Mouse (Mus musculus) T-helper 1 cell (primary cell): ENCODE results near the gene Col11a2.
"Not testable (repeated sequence)": the region's sequence is repeated elsewhere in the genome, so short reads cannot be mapped to it uniquely, and the experiment has no call there.

Source experiments
- in situ Hi-C: fragments of 300-600 bp; cut with MboI, MseI; formaldehyde crosslinking; loops from one replicate; pipeline ENCODE4 v1.15.1; 2025; ENCODE audit warnings: high pct_unique_total_duplicates

Col11a2 gene

GRCm38 (mm10) chr17:34038878-34039561, at the start of gene Col11a2:
TSS of gene Col11a2 (plus strand) at chr17:34039437.
- in situ Hi-C loops = loop anchor here (10.0 kb wide), 1 partner anchor 566 kb away; the partner anchor contains the start of genes Agpat1 and Rnf5

GRCm38 (mm10) chr17:33991788-33992664, 47.2 kb upstream of the Col11a2 start:
- in situ Hi-C loops = no loop called here

GRCm38 (mm10) chr17:33994959-33995358, 44.3 kb upstream of the Col11a2 start:
- in situ Hi-C loops = loop anchor here (5.0 kb wide), 1 partner anchor 1477 kb away; the partner anchor contains the start of gene H2-Q10

GRCm38 (mm10) chr17:33995651-33996050, 43.6 kb upstream of the Col11a2 start:
- in situ Hi-C loops = loop anchor here (5.0 kb wide), 1 partner anchor 1477 kb away; the partner anchor contains the start of gene H2-Q10

GRCm38 (mm10) chr17:33997025-33997424, 42.2 kb upstream of the Col11a2 start:
- in situ Hi-C loops = loop anchor here (5.0 kb wide), 1 partner anchor 1475 kb away; the partner anchor contains the start of gene H2-Q10

GRCm38 (mm10) chr17:33998697-33999096, 40.5 kb upstream of the Col11a2 start:
- in situ Hi-C loops = loop anchor here (5.0 kb wide), 1 partner anchor 1474 kb away; the partner anchor contains the start of gene H2-Q10

DNA sequence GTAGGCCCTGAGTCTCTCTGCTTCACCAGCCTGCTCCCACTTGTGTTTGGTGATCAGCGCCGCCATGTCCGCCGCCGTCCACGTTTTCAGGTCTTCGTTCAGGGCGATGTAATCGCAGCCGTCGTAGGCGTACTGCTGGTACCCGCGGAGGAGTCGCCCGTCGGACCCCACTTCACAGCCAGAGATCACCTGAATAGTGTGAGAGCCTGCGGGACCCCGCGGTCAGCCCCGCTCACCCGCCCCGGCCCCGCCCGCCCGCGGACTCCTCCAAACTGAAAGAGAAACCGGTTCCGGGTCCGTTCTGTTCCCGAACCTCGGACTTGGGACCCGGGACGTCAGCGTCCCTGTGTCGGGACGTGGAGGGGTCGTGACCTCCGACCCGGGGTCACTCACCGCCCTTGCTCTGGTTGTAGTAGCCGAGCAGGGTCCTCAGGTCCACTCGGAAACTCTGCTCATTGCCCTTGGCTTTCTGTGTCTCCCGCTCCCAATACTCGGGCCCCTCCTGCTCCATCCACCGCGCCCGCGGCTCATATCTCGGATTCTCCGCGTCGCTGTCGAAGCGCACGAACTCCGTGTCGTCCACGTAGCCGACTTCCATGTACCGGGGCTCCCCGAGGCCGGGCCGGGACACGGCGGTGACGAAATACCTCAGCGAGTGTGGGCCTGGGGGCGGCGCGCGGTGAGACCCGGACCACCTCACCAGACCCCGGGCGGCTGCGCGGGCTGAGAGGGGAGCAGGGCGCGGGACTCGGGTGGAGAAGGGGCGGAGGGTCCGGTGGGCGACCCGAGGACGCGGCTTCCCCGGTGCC, 39.7 kb upstream of the Col11a2 start:
- in situ Hi-C loops = loop anchor here (5.0 kb wide), 1 partner anchor 1473 kb away; the partner anchor contains the start of gene H2-Q10

DNA sequence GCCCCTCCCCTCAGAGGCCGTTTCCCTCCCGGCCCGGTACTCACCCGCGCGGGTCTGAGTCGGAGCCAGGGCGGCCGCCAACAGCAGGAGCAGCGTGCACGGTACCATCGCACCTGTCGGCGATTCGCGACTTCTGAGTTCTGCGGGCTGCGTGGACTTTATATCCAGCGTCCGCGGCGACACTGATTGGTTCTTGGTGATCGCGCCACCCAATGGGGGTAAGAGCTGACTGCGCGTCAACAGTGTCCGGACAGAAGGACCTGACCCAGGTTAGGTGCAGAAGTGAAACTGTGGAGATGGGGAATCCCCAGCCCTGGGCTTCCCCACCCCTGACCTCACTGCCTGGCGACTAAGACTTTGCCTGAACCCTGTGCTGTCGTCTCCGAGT, 39.1 kb upstream of the Col11a2 start, which contains the start of gene H2-K1:
TSS of gene H2-K1 (minus strand) at position 198 of the 388 bp plus-strand sequence.
- in situ Hi-C loops = no loop called here

GRCm38 (mm10) chr17:34000796-34001195, 38.4 kb upstream of the Col11a2 start:
- in situ Hi-C loops = not testable (repeated sequence)

DNA sequence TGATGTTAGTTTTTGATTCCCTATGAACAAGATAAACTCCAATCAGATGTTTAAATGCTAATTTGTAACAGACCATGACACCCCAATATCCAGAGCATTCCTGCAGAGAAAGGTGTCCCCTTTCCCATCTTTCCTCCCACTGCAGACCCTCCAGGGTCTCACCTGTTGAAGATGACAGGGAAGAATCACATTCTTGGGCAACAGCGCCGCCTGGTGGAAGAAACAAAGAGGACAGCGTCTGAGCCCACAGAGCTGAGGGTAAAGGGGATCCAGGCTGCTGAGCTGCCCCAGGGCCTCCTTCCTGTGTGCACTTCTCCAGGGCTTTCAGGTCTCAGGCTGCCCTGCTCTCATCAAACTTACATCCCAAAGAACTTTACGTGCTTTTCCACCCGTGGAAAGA, 35.8 kb upstream of the Col11a2 start:
- in situ Hi-C loops = no loop called here

DNA sequence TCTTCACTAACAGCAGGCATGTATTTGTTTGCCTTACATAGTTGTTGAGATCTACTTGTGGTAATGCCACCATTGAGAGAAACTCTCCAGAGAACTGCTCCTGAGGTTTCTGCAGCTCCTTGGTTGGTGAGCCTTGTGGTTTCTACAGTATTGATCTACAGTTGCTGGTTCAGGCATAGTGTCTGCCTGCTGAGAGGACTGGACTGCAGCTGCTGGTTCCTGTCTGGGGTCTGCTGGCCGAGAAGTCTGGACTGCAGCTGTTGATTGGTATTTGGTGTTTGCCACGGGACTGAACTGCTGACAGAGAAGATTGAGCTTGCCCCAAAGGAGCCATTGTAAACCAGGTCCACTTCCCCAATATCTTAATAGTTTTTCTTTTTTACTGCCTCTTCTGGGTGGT, 32.7 kb upstream of the Col11a2 start:
- in situ Hi-C loops = loop anchor here (5.0 kb wide), 1 partner anchor 34 kb away; no protein-coding TSS in a partner anchor

- in situ Hi-C loops = no loop called here
These were observed 29.1 kb upstream of the Col11a2 start for GRCm38 (mm10) chr17:34010156-34010555.

DNA sequence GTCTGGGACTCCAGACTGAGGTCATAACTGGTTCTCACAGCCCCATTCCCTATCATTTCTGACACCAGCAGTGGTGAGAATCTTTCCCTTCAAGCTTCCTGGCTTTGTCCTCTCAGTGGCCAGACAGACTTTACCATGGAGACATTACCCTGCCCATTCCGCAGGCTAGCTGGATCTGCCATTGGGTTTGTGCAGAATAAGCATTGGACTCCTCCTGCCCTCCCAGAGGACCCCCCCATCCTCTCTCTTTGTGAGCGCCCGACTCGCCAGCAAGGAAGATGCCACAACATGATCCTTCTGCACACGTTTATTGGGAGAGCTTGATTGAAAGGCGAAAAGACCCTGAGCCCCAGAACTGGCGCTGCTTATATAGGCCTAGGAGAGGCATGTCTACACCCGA, 25.8 kb upstream of the Col11a2 start:
- in situ Hi-C loops = no loop called here

DNA sequence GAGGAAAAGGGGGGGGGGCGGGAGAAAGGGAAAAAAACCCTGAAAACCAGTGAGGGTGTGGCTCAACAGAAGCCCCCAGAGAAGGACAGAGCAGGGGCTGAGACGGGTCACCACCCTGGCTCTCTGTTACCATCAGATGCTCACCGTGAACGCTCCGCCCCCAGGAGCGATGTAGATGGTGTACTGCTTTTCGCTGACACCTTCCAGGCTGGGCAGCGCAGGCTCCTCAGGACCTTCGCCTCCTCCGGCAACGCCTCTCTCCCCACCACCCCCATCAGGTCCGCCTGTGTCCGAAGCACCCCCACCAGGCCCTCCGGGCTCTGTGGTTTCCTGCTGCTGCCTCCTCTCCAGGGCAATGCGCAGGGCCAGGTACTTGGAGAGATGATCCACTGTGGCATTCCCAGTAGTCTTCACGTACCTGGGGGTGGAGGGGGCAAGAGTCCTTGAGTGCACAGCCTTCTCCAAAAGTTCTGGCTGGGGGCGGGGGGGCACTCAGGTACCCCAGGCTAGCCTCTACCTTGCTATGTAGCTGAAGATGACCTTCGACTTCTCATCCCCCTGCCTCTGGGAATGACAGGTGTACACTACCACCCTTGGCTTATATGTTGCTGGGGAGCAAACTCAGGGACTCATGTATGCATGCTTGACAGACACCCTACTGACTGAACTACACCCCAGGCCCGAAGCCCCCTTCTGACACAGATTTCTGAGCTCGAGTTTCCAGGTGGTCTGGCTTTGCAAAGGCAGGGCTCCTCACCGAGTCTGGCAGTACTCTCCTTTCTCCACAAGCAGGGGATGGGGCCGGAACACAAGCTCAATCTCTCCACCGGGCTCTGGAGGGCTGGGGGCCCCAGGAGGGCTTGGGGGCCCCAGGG, 17.5 kb upstream of the Col11a2 start:
- in situ Hi-C loops = no loop called here

DNA sequence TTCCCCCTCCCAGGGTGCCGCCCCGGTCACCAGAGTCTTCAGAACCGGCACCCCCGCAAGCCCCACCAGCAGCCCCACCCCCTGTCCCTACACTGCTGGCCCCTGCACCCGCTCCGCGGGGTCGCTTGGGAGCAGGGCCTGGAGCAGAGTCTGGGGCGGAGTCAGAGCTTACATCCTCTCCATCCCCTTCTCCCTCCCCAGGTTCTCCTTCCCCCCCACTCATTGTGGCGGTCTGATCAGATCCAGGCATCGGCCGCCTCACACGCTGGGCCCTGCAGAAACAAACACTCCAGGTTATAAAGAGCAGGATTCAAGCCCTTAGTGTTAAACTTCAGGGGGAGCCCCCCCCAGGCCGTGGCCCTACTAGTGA, 16.8 kb upstream of the Col11a2 start:
- in situ Hi-C loops = no loop called here

GRCm38 (mm10) chr17:34022987-34023386, 16.2 kb upstream of the Col11a2 start:
- in situ Hi-C loops = no loop called here

- in situ Hi-C loops = no loop called here
These were observed 15.6 kb upstream of the Col11a2 start for GRCm38 (mm10) chr17:34023678-34024077.

DNA sequence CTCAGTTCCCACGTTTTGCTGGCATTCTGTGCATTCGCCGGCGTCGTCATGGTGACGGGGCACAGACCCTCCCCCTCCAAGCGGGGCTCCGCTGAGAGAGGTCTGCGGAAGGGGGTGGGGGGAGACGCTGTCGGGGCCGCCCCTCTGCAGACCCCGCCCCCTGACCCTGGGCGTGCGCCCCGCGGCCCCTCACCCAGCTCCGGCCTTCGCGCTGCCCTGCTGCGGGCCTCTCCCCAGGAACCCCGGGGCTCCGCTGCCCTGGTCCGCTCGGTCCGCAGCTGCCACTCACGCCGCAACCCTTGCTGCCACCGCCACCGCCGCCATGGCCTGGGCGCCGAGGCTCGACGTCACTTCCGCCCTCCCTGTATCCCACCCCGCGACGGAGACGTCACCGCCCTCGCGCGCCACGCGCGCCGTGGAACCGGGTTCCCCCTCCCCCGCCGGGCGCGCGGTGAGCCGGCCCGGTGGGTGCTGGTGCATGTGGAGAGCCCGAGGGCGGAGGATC, 14.9 kb upstream of the Col11a2 start, which contains the start of gene Ring1:
TSS of gene Ring1 (minus strand) at position 364 of the 505 bp plus-strand sequence.
- in situ Hi-C loops = no loop called here

GRCm38 (mm10) chr17:34024861-34025755, 14.1 kb upstream of the Col11a2 start:
- in situ Hi-C loops = no loop called here
